Mouse (Mus musculus): ENCODE measurements around the gene Pygo1. TPM values are rescaled to one million over a fixed set of nuclear protein-coding genes. Genes with fewer than 3 reads are reported as not detected.

Gene Pygo1
- polyA plus RNA-seq (2015; fragmentation: Nextera tagmentation; extraction: Ambion mirVana) = 0.12 and 0.14 TPM in 2 replicates

DNA sequence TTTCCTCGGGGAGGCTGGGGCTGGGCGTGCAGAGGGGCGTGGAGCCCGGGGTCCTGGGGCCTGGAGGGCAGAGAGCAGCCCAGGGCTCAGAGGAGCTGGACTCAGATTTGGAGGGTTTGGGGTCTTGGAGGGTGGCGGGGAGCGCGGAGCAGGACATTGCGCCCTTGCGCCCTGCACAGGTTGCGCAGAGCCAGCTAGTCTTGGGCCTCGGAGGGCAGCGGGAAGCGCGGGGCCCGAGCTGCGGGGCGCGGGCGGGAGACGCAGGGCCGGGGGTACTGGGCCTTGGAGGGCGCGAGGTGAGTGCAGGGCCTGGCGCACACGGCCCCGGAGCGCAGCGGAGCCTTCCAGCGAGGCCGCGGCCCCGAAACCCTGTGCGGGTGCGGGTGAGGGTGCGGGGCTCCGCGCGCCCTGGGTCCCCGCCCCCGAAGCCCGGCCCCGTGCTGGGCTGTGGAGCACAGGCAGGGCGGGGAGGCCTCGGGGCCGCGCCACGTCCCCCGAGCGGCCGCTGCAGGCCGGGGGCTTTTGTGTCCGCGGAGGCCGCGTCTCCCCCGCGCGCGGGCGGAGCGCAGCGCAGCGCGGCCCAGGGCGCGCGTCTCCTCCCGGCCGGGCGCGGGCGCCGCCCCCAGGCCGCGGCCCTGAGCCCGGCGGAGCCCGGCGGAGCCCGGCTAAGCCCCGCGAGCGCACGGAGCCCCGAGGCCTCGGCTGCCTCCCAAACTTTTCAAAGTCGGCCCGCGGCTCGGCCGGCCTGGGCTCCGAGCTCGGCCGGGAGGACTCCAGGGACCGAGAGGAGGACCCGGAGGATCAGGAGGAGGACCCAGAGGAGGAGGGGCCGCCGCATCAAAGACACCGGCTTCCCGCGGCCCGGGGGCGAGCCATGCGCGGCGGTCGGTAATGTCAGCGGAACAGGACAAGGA, at the start of gene Pygo1:
TSS of gene Pygo1 (plus strand) at position 625 of the 914 bp plus-strand sequence.
- Histone ChIP-seq H3K27me3 (peaks cover 71% of the 10 kb centered on the region), H3K9ac (peak within 1 kb of the TSS; percentile 49), H3K4me3 (replicated peaks) (peak within 1 kb of the TSS; percentile 57), H3K9me3 (replicated peaks) (no peaks in the 10 kb centered on the region), H3K36me3 (no peaks in the 10 kb centered on the region), H3K4me1 (replicated peaks) (no peaks in the 10 kb centered on the region; the same call in none of the 2 replicates), H3K4me2 (peak within 1 kb of the TSS; percentile 69), H3K27ac (no peak within 1 kb of the TSS)
- DNase-seq (no peak), ATAC-seq (ENCODE audit: low read depth) (0 out of 2 replicates have a peak, but pooled peaks have one; percentile 31)
- 1% methylated on average over 84 of the region's 108 CpGs for WGBS (ENCODE audit: insufficient replicate concordance)

- Histone ChIP-seq H3K4me1 (replicated peaks) (peaks cover 17% of the 10 kb centered on the region), H3K36me3 (no peaks in the 10 kb centered on the region), H3K27ac (no peak overlapping the region), H3K9me3 (replicated peaks) (no peaks in the 10 kb centered on the region), H3K4me2 (no peak overlapping the region), H3K27me3 (no peaks in the 10 kb centered on the region; the same call in 1 of the 2 replicates), H3K4me3 (replicated peaks) (no peak overlapping the region), H3K9ac (no peak overlapping the region)
- no peak for DNase-seq
- 63% methylated on average over 2 of the region's 2 CpGs for WGBS (ENCODE audit: insufficient replicate concordance)
- no peak for ATAC-seq (ENCODE audit: low read depth)
These were observed 49.6 kb upstream of the Pygo1 start for GRCm38 (mm10) chr9:72875878-72876277.

DNA sequence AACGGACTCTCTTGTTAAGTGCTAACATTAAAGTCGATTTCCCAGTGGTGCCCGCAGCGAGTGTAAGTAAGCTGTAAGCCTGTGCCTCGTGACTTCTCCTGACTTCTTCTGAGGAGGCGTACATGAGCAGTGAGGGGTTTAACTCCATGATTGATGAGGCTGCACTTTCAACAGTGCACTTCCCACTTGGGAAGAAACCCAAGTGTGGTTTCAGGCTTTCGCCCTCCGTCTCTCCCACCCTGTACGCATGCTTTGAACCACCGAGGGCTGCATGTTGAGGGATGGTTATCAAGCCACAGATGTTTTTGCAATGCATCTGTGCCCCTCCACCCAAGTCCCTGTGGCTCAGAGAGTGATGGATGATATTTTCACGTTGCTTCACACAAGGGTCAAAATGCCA, 47.5 kb upstream of the Pygo1 start:
- DNase-seq (no peak), ATAC-seq (ENCODE audit: low read depth) (no peak)
- Histone ChIP-seq H3K4me1 (replicated peaks) (peaks cover 18% of the 10 kb centered on the region), H3K36me3 (no peaks in the 10 kb centered on the region), H3K27me3 (no peaks in the 10 kb centered on the region; the same call in 1 of the 2 replicates), H3K9ac (no peak overlapping the region), H3K9me3 (replicated peaks) (no peaks in the 10 kb centered on the region), H3K4me3 (replicated peaks) (no peak overlapping the region), H3K27ac (no peak overlapping the region), H3K4me2 (no peak overlapping the region)
- 32% methylated on average over 11 of the region's 11 CpGs for WGBS (ENCODE audit: insufficient replicate concordance)

DNA sequence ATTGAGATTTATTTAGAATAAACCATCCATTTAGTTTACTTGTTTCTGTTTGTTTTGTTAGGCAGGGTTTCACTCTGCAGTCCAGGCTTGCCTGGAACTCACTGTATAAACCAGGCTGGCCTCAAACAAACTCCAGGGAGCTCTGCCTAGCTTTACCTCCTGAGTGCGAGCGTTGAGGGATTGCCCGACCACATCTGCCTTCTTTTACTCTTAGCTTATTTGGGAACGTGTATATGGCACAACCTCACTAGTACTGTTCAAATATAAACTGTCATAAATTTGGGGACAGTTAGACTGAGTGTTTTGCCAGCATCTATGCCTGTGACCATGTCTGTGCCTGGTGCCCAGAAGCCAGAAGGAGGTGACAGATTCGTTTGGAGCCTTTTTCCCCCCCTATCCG, 46.8 kb upstream of the Pygo1 start:
- no peaks in the 10 kb centered on the region for H3K9me3 ChIP-seq (replicated peaks)
- H3K4me1 ChIP-seq (replicated peaks) = peaks cover 18% of the 10 kb centered on the region

DNA sequence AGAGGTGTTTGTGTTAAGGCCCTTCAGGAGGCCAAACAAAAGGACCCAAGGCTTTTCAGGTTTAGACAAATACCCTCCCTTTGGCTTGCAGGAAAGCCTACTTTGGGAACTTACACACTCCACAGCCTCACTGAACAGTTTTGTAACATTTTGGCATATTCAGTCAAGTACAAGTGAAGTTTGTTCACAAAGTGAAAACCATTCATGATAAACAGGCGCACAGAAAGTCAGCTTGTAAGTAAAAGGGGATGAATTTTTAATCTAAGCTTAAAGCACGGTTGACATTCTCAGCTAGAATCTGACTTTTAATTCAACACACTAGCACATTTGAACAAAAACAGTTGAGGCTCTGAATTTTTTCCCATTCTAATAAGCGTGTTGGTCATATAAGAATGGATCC, 45.8 kb upstream of the Pygo1 start:
- no peak overlapping the region for H3K4me2 ChIP-seq
- H3K36me3 ChIP-seq = no peaks in the 10 kb centered on the region
- no peaks in the 10 kb centered on the region; the same call in 1 of the 2 replicates for H3K27me3 ChIP-seq
- no peak for ATAC-seq (ENCODE audit: low read depth)
- H3K4me3 ChIP-seq (replicated peaks) = no peak overlapping the region
- no peaks in the 10 kb centered on the region for H3K9me3 ChIP-seq (replicated peaks)
- H3K27ac ChIP-seq = no peak overlapping the region
- H3K4me1 ChIP-seq (replicated peaks) = peaks cover 18% of the 10 kb centered on the region
- no peak overlapping the region for H3K9ac ChIP-seq
- WGBS (ENCODE audit: insufficient replicate concordance) = 72% methylated on average over 3 of the region's 3 CpGs
- no peak for DNase-seq

More for the DNA sequence above, 46.8 kb upstream of the Pygo1 start:
- DNase-seq (no peak), ATAC-seq (ENCODE audit: low read depth) (no peak)
- Histone ChIP-seq H3K27me3 (no peaks in the 10 kb centered on the region; the same call in 1 of the 2 replicates), H3K27ac (no peak overlapping the region), H3K4me3 (replicated peaks) (no peak overlapping the region), H3K9ac (no peak overlapping the region), H3K36me3 (no peaks in the 10 kb centered on the region), H3K4me2 (no peak overlapping the region)
- WGBS (ENCODE audit: insufficient replicate concordance) = 62% methylated on average over 6 of the region's 6 CpGs

- ATAC-seq (ENCODE audit: low read depth) = peak; percentile 41; the same call in 1 of the 2 replicates
- no peak overlapping the region for H3K4me3 ChIP-seq (replicated peaks)
These were observed 45.1 kb upstream of the Pygo1 start for GRCm38 (mm10) chr9:72880225-72880960.

DNA sequence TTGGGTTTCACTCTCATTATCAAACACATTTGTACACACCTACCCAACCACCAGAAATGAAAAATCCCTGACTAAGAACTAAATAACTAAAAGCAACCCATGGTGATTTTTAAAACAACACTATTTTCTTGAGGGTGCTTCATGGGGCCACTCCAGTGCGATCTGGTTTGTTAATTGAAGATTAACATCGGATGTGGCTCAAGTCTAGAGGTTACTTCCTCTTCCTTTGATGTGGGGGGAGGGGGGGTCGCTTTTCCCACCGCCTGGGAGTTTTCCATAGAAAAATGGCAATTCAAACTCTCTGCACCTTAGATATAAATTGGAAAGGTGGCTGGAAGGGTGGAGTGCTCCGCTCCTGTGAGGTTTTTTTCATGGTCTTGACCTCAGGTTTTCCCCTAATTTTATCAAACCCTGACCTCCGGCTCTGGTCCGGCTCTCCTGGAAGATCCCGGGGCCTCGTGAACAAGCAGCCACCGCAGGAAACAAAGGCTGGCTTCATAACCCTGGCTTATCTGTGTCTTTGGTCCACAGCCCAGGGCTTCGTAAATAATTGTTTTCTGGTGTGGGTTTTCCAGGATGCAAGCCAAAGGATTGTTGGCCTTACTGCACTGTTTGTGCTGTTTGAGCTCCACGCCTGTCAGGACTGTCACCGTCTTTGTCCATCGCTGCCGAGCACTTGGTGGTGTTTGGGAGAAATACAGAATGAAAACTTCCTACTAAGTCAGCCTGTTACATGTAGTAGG, 44.2 kb upstream of the Pygo1 start:
- H3K4me3 ChIP-seq (replicated peaks) = no peak overlapping the region
- peak overlapping the region; percentile 30; the same call in 1 of the 2 replicates for H3K4me2 ChIP-seq
- no peaks in the 10 kb centered on the region for H3K9me3 ChIP-seq (replicated peaks)
- no peaks in the 10 kb centered on the region for H3K36me3 ChIP-seq
- no peak for ATAC-seq (ENCODE audit: low read depth)
- H3K4me1 ChIP-seq (replicated peaks) = peaks cover 18% of the 10 kb centered on the region
- DNase-seq = no peak
- no peak overlapping the region for H3K9ac ChIP-seq
- H3K27ac ChIP-seq = no peak overlapping the region
- 12% methylated on average over 15 of the region's 15 CpGs for WGBS (ENCODE audit: insufficient replicate concordance)
- H3K27me3 ChIP-seq = no peaks in the 10 kb centered on the region

More at GRCm38 (mm10) chr9:72880225-72880960, 45.1 kb upstream of the Pygo1 start:
- no peak for DNase-seq
- Histone ChIP-seq H3K27ac (no peak overlapping the region), H3K36me3 (no peaks in the 10 kb centered on the region), H3K4me1 (replicated peaks) (peaks cover 18% of the 10 kb centered on the region), H3K9ac (no peak overlapping the region), H3K4me2 (0 out of 2 replicates have a peak overlapping the region, but pooled peaks have one; percentile 30), H3K27me3 (no peaks in the 10 kb centered on the region), H3K9me3 (replicated peaks) (no peaks in the 10 kb centered on the region)
- WGBS (ENCODE audit: insufficient replicate concordance) = 51% methylated on average over 16 of the region's 16 CpGs

DNA sequence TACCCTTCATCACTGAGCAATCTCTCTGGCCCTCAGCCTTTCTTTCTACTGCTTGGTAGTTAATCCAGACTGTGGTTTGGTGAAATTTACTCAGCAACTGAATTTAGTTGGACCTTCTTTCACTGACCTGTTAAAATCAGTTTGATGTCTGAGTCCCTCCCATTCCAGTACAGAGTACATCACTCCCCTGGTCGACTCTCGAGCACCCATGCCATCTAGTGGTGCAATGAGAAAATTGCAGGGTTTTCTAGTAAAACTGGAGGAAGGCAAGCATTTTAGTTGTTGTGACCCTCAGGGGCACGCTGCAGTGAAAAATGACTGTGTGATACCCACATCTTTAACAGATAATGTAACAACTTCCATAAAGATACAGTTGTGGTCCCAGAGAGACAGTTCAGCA, 41.5 kb upstream of the Pygo1 start:
- H3K27me3 ChIP-seq = no peaks in the 10 kb centered on the region
- H3K4me1 ChIP-seq (replicated peaks) = peaks cover 18% of the 10 kb centered on the region
- H3K9me3 ChIP-seq (replicated peaks) = no peaks in the 10 kb centered on the region
- no peak for DNase-seq
- ATAC-seq (ENCODE audit: low read depth) = no peak
- H3K27ac ChIP-seq = no peak overlapping the region
- no peak overlapping the region for H3K4me3 ChIP-seq (replicated peaks)
- no peak overlapping the region for H3K4me2 ChIP-seq
- WGBS (ENCODE audit: insufficient replicate concordance) = 12% methylated on average over 3 of the region's 3 CpGs
- H3K36me3 ChIP-seq = no peaks in the 10 kb centered on the region
- H3K9ac ChIP-seq = no peak overlapping the region

- H3K27ac ChIP-seq = no peak overlapping the region
- no peaks in the 10 kb centered on the region for H3K4me1 ChIP-seq (replicated peaks)
- H3K36me3 ChIP-seq = no peaks in the 10 kb centered on the region
- DNase-seq (no peak), ATAC-seq (ENCODE audit: low read depth) (no peak)
- no peak overlapping the region for H3K4me3 ChIP-seq (replicated peaks)
- no peaks in the 10 kb centered on the region for H3K9me3 ChIP-seq (replicated peaks)
- H3K27me3 ChIP-seq = no peaks in the 10 kb centered on the region
- WGBS (ENCODE audit: insufficient replicate concordance) = 54% methylated on average over 1 of the region's 1 CpGs
- no peak overlapping the region for H3K9ac ChIP-seq
- H3K4me2 ChIP-seq = no peak overlapping the region
These were observed 35.7 kb upstream of the Pygo1 start for GRCm38 (mm10) chr9:72889777-72890176.

- ATAC-seq (ENCODE audit: low read depth) (no peak), DNase-seq (no peak)
- Histone ChIP-seq H3K27me3 (no peaks in the 10 kb centered on the region), H3K9me3 (replicated peaks) (no peaks in the 10 kb centered on the region), H3K4me1 (replicated peaks) (no peaks in the 10 kb centered on the region), H3K4me2 (no peak overlapping the region), H3K27ac (no peak overlapping the region), H3K9ac (no peak overlapping the region), H3K4me3 (replicated peaks) (no peak overlapping the region), H3K36me3 (no peaks in the 10 kb centered on the region)
- 68% methylated on average over 10 of the region's 10 CpGs for WGBS (ENCODE audit: insufficient replicate concordance)
These were observed 34.9 kb upstream of the Pygo1 start for GRCm38 (mm10) chr9:72890499-72891085.

Measured in liver, embryonic 13.5 days (tissue).